Mouse (Mus musculus) forebrain, embryonic 11.5 days (tissue): Measurements from ENCODE around the gene Mast2. TPM values are rescaled to one million over a fixed set of nuclear protein-coding genes. Genes with fewer than 3 reads are reported as not detected.

Source experiments
- ATAC-seq: fragments of 200-750 bp; cut with Nextera tagmentation; replicated peaks from 2 replicates; pipeline ENCODE4 v1.8.0; 2017; ENCODE audit warnings: moderate TSS enrichment; ENCODE audit not compliant: low FRiP score
- DNase-seq: peaks from one replicate; pipeline ENCODE4 v3.0.0-alpha.2; 2017; ENCODE audit warnings: low spot score
- H3K27ac ChIP-seq: fragments of 300-500 bp; sonication (generic); 2 replicates; pipeline ENCODE4 v1.5.1; 2014; ENCODE audit warnings: low read depth, low read length
- H3K27me3 ChIP-seq: fragments of 300-500 bp; sonication (generic); 2 replicates; pipeline ENCODE4 v1.6.1; 2014; ENCODE audit warnings: mild to moderate bottlenecking, low read length, mixed read lengths; ENCODE audit not compliant: control insufficient read depth, insufficient read depth
- H3K36me3 ChIP-seq: fragments of 300-500 bp; sonication (generic); 2 replicates; pipeline ENCODE4 v1.6.1; 2014; ENCODE audit warnings: mild to moderate bottlenecking, low read length, moderate library complexity, mixed read lengths; ENCODE audit not compliant: control insufficient read depth, insufficient read depth
- H3K4me1 ChIP-seq: fragments of 300-500 bp; sonication (generic); replicated peaks from 2 replicates; pipeline ENCODE4 v1.6.1; 2014; ENCODE audit warnings: low read length, mixed read lengths; ENCODE audit not compliant: control insufficient read depth, insufficient read depth
- H3K4me2 ChIP-seq: fragments of 300-500 bp; sonication (generic); 2 replicates; pipeline ENCODE4 v1.6.1; 2014; ENCODE audit warnings: low read depth, mild to moderate bottlenecking, low read length, moderate library complexity, mixed read lengths; ENCODE audit not compliant: severe bottlenecking
- H3K4me3 ChIP-seq: fragments of 300-500 bp; sonication (generic); 2 replicates; pipeline ENCODE4 v1.5.1; 2014; ENCODE audit warnings: low read depth, low read length
- H3K9ac ChIP-seq: fragments of 300-500 bp; sonication (generic); 2 replicates; pipeline ENCODE4 v1.6.1; 2014; ENCODE audit warnings: low read length
- H3K9me3 ChIP-seq: fragments of 300-500 bp; sonication (generic); 2 replicates; pipeline ENCODE4 v1.6.1; 2016; ENCODE audit warnings: low read length, mixed read lengths; ENCODE audit not compliant: control insufficient read depth
- WGBS: fragments of 180-500 bp; shearing (Covaris S2); extraction: QIAGEN DNeasy Blood & Tissue Kit; methylation state at CpG from one replicate; pipeline ENCODE4 v1.1.7; 2014; 5-methylcytosine and 5-hydroxymethylcytosine counted together
- polyA plus RNA-seq: library from polyadenylated mRNA; unstranded; fragments of >200 nt; fragmentation: Nextera tagmentation; extraction: Ambion mirVana; gene quantifications from 2 replicates; pipeline ENCODE4 v1.2.1, GENCODE M21; 2014

The Mast2 gene
- polyA plus RNA-seq, 1 experiment from 2014 or later: 37.6 TPM

- Histone ChIP-seq H3K9me3 (no peaks in the 10 kb centered on the region), H3K4me3 (no peak overlapping the region), H3K27ac (no peak overlapping the region), H3K27me3 (no peaks in the 10 kb centered on the region), H3K4me2 (no peak overlapping the region), H3K4me1 (0 out of 2 replicates have a peak, but pooled peaks cover 6% of the 10 kb centered on the region), H3K9ac (no peak overlapping the region), H3K36me3 (no peaks in the 10 kb centered on the region)
- WGBS: 88% methylated on average over 1 of the region's 1 CpGs
- DNase-seq (no peak), ATAC-seq (no peak)
Measured at GRCm38 (mm10) chr4:116402708-116403107, 61.3 kb downstream of the Mast2 start.

- 32% methylated on average over 1 of the region's 1 CpGs for WGBS
- Histone ChIP-seq H3K27ac (no peak overlapping the region), H3K4me3 (no peak overlapping the region), H3K27me3 (no peaks in the 10 kb centered on the region), H3K4me1 (no peaks in the 10 kb centered on the region), H3K9ac (no peak overlapping the region), H3K4me2 (no peak overlapping the region), H3K36me3 (no peaks in the 10 kb centered on the region), H3K9me3 (no peaks in the 10 kb centered on the region)
- DNase-seq (no peak), ATAC-seq (no peak)
Measured at GRCm38 (mm10) chr4:116398051-116398450, 65.9 kb downstream of the Mast2 start.

GRCm38 (mm10) chr4:116377973-116378667 is 85.9 kb downstream of the Mast2 start:
- Histone ChIP-seq H3K4me2 (no peak overlapping the region), H3K27ac (no peak overlapping the region), H3K9me3 (no peaks in the 10 kb centered on the region), H3K36me3 (no peaks in the 10 kb centered on the region), H3K4me3 (no peak overlapping the region), H3K4me1 (no peaks in the 10 kb centered on the region), H3K27me3 (no peaks in the 10 kb centered on the region), H3K9ac (no peak overlapping the region)
- ATAC-seq (no peak), DNase-seq (no peak)
- 86% methylated on average over 2 of the region's 2 CpGs for WGBS

GRCm38 (mm10) chr4:116371676-116372075 is 92.3 kb downstream of the Mast2 start:
- H3K4me1 ChIP-seq: no peaks in the 10 kb centered on the region
- H3K9ac ChIP-seq: no peak overlapping the region
- no peak for ATAC-seq
- H3K4me2 ChIP-seq: no peak overlapping the region
- no peak overlapping the region for H3K4me3 ChIP-seq
- no peaks in the 10 kb centered on the region for H3K27me3 ChIP-seq
- no peaks in the 10 kb centered on the region for H3K36me3 ChIP-seq
- WGBS: 86% methylated on average over 1 of the region's 1 CpGs
- no peaks in the 10 kb centered on the region for H3K9me3 ChIP-seq
- no peak overlapping the region for H3K27ac ChIP-seq
- DNase-seq: no peak

GRCm38 (mm10) chr4:116358099-116358498 is 105.9 kb downstream of the Mast2 start:
- no peaks in the 10 kb centered on the region for H3K36me3 ChIP-seq
- no peak overlapping the region for H3K4me2 ChIP-seq
- ATAC-seq (no peak), DNase-seq (no peak)
- H3K4me3 ChIP-seq: no peak overlapping the region
- H3K9ac ChIP-seq: no peak overlapping the region
- no peaks in the 10 kb centered on the region for H3K27me3 ChIP-seq
- H3K9me3 ChIP-seq: no peaks in the 10 kb centered on the region
- WGBS: 88% methylated on average over 1 of the region's 1 CpGs
- H3K27ac ChIP-seq: no peak overlapping the region
- no peaks in the 10 kb centered on the region for H3K4me1 ChIP-seq

- H3K4me1 ChIP-seq: no peaks in the 10 kb centered on the region
- no peak overlapping the region for H3K4me2 ChIP-seq
- no peak overlapping the region for H3K27ac ChIP-seq
- 97% methylated on average over 3 of the region's 3 CpGs for WGBS
- no peak overlapping the region for H3K4me3 ChIP-seq
- no peak overlapping the region for H3K9ac ChIP-seq
- H3K27me3 ChIP-seq: no peaks in the 10 kb centered on the region
- no peaks in the 10 kb centered on the region for H3K36me3 ChIP-seq
- DNase-seq (no peak), ATAC-seq (no peak)
- no peaks in the 10 kb centered on the region for H3K9me3 ChIP-seq
Measured at GRCm38 (mm10) chr4:116352919-116353318, 111.1 kb downstream of the Mast2 start.

GRCm38 (mm10) chr4:116352496-116352895 is 111.5 kb downstream of the Mast2 start:
- Histone ChIP-seq H3K4me1 (no peaks in the 10 kb centered on the region), H3K4me3 (no peak overlapping the region), H3K4me2 (no peak overlapping the region), H3K36me3 (no peaks in the 10 kb centered on the region), H3K27me3 (no peaks in the 10 kb centered on the region), H3K9ac (no peak overlapping the region), H3K9me3 (no peaks in the 10 kb centered on the region), H3K27ac (no peak overlapping the region)
- 97% methylated on average over 3 of the region's 3 CpGs for WGBS
- ATAC-seq (no peak), DNase-seq (no peak)

GRCm38 (mm10) chr4:116342119-116342518 is 121.9 kb downstream of the Mast2 start:
- H3K9ac ChIP-seq: no peak overlapping the region
- no peak overlapping the region for H3K4me3 ChIP-seq
- H3K36me3 ChIP-seq: no peaks in the 10 kb centered on the region
- H3K27ac ChIP-seq: no peak overlapping the region
- H3K4me1 ChIP-seq: no peaks in the 10 kb centered on the region
- no peaks in the 10 kb centered on the region for H3K27me3 ChIP-seq
- no peaks in the 10 kb centered on the region for H3K9me3 ChIP-seq
- ATAC-seq: no peak
- no peak for DNase-seq
- H3K4me2 ChIP-seq: no peak overlapping the region

- H3K4me2 ChIP-seq: no peak overlapping the region
- no peak for DNase-seq
- no peak overlapping the region for H3K9ac ChIP-seq
- H3K9me3 ChIP-seq: no peaks in the 10 kb centered on the region
- no peaks in the 10 kb centered on the region for H3K27me3 ChIP-seq
- no peak overlapping the region for H3K4me3 ChIP-seq
- no peaks in the 10 kb centered on the region for H3K36me3 ChIP-seq
- 87% methylated on average over 1 of the region's 1 CpGs for WGBS
- H3K4me1 ChIP-seq: no peaks in the 10 kb centered on the region
- H3K27ac ChIP-seq: no peak overlapping the region
- no peak for ATAC-seq
Measured at GRCm38 (mm10) chr4:116336294-116336693, 127.7 kb downstream of the Mast2 start.
